Mouse (Mus musculus) right cerebral cortex, postnatal 14 days (tissue): ENCODE data around the gene Apba1.
A peak's percentile ranks its signal among the peaks of the same experiment; 100 is the strongest.

Source experiments
- DNase-seq: peaks from one replicate; pipeline ENCODE4 v3.0.0; 2022

The Apba1 gene

DNA sequence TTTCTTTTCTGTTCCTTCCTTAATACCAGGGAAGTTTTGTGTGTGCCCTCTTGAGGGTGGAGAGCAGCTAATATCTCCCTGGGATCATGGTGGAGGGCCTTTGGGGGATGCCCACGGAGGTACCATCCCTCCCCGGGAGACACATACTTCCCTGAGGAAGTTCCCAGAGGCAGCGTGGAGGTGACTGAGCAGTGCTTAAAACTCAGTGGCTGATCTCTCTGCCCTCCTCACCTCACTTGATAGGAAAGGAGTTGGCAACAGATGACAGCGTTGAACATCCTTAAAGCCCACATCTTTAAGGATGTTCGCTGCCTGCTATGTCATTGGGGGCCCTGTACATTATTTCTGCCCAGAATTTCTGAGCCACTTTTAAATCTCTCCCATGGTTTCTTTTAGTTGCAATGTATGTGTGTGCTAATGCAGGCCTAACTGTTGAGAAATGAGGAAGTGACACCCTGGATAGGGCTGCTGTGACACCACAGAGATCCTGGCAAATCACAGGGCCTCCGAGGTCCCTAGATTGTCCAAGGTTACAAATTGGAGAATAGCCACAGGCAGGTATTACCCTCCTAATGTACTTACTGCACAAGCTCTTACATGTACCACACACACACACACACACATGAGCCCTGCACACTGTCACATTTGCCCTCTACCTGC, 187.5 kb downstream of the Apba1 start:
- DNase-seq: no peak

DNA sequence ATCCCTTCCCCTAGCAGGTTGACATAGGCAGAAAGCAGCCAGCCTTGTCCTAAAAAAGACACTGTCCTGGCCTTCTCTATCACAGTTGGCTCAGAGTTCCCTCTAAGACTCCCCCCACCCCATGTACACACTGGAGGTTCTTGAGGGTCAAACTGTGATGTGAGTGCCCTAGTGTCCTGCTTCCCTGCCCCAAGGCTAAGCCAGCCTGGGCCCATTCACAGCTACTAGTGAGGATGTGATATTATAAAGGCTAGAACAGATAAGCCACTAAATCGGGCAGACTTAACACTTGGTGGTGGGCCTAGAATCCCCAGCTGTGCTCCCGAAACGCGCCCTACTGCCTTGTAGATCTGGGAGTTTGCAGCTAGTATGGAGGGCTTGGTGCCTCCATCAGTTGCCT, 188.1 kb downstream of the Apba1 start:
- DNase-seq: no peak

DNA sequence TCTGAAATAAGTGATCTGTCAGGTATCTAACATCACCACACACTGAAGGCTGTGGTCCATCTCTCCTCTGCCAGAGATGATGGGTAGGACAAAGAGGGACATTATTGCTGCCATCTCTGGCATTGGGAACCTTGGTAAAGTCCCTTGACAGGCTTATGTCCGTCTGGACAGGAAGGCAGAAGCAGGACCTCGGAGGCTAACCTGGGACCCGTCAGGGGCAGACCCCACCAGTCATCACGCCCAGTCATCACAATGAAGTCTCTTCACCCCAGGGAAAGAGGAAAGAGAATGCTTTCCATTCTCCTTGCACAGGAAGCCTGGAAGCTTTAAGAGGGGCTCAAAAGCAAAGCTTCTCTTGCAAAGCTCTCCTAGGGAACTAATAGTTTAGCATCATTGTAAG, 189.2 kb downstream of the Apba1 start:
- DNase-seq: no peak

DNA sequence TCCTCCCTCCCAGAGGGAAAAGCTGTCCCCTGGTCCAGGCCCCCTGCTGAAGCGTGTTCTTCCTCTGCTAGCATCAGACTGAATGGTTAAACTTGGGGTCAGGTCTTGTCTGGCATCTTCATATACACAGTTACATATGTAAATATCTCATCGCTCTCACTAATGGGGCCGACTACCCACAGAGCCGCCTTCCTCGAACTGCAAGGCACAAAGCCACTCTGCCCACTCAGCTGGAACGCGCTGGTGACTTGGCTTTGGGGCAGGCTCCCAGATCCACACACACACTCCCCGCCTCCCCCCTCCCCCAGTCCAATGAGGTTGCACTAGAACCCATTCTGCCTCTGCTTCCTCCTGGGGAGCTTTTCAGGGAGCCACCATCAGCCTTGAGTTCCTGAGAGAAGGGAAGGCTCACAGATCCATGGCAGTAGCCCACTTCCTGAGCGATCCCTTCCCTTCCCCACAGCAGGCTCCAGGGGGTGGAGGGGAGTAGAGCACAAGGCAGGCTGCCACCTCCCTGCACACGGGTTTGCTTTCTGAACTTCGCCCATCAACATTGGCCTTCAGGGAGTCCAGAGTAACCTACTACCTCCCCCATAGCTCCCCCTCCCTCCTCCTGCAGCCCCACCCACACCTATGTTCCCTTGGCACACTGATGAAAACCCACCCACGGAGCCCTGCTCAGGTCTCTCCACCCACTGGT, 189.8 kb downstream of the Apba1 start:
- DNase-seq: no peak

DNA sequence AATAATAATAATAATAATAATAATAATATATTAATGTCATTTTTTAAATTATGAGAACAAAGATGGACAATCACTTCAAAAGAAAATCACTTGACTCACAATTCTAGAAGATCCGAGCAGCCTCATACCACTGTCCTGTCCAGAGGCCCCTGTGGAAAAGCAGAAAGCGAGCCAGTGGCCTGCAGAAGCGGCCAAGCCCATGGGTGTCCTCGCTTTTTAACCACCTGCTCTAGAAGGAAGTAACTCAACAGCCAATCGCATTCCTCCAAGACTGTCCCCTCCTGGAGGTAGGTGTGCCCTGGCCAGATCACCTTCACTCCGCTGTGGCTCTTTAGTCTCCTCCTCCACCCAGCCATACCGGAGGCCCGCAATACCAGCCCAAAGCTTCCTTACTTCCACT, 196.8 kb downstream of the Apba1 start:
- no peak for DNase-seq

DNA sequence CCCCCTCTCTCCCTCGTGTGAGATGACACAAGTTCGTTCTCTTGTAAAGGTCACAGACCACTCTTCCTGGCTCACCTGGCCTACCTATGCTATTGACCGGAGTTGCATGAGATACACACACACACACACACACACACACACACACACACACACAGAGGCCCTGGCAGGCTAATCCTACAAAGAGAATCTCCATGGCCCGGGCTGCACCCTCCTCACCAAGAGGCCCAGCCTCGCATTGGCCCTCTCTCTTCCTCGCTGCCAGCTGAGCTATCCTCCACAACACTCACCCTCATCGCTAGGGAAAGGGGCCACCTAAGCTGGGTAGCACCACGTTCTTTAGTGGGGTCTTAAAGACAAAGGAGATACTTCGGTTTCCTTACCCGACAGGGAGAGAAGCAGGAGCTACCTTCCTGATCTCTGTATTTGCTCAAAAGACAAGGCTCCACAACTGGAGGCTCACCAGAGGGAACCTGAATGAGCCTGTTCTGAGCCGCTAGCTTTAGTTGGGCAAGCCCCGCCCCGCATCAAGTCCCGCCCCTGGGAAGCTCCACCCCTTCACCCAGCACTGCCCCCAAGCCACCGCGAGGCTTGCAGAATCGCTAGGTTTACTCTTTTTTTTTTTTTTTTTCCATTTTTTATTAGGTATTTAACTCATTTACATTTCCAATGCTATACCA, 197.8 kb downstream of the Apba1 start:
- DNase-seq: no peak

DNA sequence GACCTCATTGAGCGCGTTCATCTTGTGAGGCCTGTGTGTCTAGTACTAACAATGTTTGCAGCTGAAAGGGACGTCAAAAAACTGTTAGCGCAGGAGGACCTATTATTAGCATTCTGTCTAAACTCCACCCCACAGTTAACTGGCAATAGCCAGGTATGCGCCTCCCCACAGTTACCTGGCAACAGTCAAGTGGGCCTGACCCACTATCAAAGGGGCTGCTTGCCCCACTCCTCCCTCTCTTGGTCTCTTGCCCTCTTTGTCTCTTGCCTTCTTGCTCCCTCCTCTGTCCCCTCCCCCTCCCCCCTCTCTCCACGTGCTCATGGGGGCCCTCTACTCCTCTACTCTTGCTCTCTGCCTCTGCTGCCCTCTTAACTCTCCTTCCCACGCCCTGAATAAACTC, 198.9 kb downstream of the Apba1 start:
- DNase-seq: no peak

DNA sequence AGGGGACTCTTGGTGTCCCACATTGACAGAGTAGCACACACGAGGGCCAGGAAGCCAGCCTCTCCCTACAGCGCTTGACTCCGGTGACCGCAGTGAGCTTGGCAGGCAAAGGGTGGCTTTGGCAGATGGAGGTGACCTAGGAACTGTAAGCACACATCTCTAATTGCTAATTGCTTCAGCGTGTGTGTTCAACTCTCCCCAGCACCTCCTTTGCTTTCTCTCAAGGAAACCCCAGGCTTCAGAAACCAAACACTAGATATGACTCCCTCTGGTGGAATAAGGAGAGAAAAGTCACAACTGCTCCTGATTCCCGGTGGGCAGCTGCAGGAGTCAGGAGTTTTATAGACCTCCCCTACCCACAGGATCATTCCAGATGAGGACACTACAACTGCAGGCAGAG, 200.2 kb downstream of the Apba1 start:
- DNase-seq: no peak

DNA sequence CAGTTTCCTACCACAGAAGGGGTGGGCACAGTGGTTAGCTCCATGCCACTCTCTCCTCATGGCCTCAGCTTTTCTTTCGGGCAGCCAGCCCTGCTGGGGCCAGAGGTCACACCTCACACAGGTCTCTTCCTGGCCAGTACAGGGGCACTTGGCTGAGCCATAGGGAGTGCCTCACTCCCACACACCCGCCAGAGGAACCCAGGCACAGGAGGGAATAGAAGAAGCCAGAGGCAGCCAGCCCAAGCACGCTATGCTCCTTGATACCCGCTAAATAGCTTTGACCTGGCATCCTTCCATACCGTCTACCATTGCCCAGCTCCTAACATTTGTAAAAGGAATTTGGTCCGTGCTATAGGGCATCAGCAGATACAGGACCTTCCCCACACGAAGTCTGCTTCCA, 201.2 kb downstream of the Apba1 start:
- DNase-seq: no peak

DNA sequence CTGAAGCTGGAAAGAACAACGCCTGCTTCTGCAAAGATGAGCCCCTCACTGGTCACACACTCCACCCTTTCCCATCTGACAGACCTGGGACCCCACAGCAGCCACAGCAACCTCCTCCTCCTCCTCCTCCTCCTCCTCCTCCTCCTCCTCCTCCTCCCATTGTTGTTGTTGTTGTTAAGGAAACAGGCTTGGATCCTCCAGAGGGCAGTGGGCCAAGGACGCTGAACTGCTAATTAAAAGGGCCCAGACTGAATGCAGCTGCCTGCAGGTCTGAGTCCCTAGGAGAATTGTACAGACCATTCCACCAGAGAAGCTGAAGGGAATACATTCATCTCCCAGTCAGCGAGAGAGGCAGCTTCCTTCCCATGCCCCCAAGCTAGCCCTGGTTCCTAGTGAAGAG, 201.6 kb downstream of the Apba1 start:
- DNase-seq: peak; percentile 25

DNA sequence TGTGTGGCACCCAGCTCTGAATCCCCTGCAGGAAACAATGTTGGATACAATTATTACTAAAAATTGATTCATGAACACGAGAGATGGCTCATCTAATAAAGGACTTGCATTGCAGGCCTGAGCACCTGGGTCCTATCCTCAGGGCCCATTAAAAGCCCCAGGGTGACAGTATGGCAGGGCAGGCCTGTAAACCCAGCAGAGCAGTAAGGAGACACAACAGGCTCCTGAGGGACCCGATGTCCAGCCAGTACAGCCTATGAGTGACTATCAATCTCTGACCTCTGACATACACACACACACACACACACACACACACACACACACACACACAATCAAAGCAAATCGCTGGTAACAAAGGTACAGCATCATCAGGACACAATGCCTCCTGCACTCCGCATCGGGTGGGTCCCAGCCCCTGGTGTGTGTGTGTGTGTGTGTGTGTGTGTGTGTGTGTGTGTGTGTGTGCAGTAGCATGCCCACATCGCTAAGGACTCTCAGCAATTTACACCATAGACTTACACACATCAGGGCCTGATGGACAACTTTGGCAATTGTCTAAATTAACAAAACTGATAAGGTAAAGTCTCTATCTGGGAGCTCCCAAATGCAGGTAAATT, 202.3 kb downstream of the Apba1 start:
- DNase-seq: no peak

DNA sequence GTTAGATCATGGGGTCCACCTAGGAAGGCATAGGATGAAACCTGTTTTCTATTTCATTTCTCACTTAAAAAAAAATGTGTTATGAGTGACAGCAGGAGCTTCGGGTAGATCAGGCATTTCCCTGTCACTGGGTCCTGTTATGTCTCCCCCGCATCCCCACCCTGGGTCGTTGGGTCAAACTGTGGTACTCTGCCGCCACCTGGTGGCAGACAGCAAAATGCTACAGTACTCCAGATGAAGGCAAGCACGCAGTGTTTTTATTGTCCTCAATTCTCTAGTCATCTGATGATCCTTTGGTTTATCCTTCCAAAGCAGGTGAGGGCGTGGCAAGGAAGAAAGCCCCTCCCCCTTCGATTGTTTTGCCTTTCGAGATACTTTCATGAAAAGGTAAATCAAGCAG, 202.8 kb downstream of the Apba1 start:
- DNase-seq: peak; percentile 69

DNA sequence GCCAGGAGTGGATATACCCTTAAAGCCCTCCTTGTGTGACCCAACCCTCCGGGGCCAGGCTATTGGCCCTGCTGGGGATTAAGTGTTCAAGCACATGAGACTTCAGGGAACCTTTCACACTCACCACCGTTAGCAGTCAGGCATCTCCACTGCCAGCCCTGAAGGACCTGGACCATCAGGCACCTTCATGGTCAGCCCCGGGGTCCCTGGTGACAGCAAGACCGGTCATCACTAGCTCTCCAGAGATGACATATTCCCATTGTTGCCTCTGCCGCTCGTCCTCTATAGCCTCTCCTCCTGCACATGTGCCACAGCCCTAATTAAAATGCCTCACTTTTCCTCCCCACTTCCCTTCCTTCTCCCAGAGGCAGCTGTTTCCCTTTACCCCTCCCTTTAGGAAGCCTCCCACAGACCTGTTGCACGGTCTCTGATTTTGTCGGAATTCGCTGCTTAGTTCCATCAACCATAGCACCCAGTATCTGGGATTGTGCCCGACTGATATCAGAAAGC, 205.8 kb downstream of the Apba1 start:
- no peak for DNase-seq

DNA sequence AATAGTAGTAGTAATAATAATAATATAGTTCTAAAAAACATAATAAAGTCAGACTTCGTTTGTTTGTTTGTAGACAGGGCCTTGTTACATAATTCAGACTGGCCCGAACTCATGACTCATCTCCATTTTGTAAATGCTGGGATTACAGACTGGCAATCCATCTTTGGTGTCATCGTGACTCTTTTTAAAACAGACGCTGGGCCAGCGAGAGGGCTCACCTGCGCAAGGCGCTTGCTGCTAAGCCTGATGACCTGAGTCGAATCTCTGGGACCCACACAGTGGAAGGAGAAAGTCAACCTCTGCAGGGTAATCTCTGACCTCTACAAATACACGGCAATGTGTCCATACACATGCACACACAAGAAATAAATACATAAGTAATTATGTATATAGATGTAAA, 207.7 kb downstream of the Apba1 start:
- DNase-seq: no peak

DNA sequence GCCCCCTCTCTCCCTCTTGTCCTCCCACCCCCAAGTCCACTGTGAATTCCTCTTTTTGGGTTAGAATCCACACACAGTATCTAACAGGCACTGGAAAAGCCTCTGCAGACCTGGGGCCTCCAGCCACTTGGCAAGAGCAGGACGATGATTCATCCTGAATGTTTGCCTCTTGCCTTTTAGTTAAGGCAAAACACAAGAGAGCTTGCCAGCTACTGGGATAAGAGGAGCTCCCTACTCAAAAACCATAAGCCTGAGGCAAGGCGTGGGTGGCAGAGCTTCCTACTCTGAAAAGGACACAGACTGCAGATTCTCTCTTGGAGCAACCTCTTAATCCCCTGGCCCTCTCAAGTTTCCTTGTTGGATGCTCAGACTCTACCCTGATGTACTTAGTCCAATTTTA, 208.5 kb downstream of the Apba1 start:
- peak; percentile 34 for DNase-seq

DNA sequence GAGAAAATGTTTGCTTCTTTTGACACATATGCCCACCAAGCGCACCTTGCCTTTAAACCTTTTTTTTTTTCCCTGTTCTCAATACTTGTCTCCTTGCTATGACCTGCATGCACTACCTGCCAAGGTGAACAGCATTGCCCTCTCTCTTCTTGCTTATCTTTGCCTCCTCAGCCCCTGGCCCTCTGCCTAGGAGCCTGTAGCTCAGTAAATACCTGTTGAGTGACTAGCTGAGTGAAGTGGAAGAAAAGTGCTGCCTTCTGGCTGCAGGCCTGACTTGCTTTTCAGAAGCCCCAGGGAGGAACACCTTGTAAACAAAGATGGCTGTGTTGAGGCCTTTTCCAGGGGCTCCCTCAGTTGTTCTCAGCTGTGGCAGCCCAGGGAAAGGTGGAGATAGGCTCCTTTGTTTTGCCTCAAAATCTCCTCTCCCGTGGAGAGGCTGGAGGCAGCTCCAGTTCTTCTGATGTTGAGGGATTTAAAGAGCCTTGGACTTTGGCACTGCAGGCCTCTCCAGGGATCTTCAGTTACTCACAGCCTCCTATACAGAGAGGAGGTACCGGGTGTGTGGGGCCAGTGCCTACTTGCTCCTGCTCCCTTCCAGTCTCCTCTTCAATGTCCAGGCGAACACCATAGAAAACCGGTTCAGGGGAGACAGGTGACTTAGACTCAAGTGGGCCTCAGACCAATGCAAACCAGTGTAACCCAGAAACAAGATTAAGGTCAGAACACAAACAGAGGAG, 209.6 kb downstream of the Apba1 start:
- no peak for DNase-seq

DNA sequence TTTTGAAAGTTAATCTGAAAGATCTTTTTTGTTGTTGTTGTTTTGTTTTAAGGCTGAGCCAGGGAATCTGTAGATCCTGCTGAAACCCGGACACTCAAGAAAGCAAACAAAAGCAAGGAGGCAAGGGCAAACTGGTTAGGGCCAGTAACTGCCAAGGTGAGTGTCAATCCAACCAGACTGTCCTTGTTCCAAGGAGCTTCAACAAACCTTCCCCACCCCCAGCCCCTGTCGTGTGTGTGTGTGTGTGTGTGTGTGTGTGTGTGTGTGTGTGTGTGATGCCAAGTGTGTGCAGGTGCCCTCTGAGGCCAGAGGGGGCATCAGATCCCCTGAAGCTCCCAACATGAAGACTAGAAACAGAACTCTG, 210.2 kb downstream of the Apba1 start:
- no peak for DNase-seq

DNA sequence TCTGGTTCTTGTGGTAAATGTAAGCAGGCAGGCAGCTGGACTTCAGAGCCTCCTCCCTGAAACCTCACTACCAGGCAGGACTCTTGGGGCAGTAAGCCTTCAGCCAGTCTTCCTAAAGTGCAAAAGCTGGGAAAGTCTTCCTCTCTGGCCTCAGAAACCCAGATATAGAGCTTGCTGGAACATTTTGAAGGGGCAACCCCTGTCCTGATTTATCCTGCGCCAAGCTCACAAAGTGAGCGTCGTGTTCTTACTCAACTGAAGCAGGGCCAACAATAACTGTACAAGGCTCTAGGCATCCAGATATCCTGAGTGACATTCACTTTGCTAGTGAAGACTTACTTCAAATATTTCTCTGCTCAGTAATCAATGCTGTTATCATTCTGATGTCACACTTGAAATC, 211.7 kb downstream of the Apba1 start:
- DNase-seq: no peak

DNA sequence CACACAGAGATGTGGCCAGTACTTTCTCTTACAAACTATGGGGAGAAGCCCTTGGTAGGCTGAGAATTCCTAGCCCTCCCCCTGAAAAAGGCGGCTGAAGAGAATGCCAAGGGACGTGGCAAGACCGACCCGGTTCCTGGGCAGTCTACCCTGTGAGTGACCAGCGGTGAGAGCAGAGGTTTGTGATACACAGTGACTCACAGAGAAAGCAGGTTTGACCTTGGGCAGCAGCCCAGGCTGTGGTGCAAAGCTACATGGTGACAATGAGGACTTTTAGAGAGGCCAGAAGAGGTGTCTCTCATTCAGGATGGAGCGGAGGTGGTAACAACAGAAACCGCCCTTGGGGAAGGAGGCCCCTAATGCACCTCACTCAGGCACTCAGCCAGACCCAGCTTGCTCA, 212.7 kb downstream of the Apba1 start:
- no peak for DNase-seq

DNA sequence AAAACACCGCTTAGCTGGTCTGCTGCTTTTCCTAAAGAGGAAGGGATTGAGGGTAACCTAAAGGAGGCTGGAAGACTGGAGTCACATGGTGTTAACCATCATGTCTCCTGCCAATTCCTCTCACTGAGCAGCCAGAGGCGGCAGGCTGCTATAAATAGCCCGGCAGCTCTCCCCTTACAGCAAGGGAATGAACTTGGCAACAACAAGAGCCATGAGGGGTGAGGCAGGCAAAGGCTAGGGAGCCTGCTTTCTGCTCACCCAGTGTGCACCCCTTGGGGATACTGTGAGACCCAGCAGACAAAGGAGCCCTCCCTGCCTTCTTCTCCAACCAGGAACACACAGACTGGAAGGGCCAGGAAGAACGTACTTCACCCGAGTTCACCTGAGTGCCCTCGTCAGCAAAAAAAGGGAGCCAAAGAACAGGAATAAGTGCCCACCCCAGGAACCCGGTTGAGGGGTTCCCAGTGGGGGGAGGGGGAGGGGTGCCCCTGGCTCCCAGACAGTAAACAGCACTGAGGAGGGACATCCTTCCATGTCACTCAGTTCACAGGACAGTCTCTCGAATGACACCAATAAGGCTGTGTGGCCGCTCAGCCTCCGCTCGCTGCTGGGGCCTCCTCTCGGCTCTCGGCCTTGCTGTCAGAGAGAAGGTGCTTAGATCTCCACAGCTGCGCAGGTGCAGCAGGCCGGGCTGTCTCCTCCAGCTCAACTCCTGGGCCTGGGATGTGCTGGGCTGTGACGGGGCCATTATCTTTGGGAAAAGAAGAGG, 214.4 kb downstream of the Apba1 start:
- DNase-seq: no peak

DNA sequence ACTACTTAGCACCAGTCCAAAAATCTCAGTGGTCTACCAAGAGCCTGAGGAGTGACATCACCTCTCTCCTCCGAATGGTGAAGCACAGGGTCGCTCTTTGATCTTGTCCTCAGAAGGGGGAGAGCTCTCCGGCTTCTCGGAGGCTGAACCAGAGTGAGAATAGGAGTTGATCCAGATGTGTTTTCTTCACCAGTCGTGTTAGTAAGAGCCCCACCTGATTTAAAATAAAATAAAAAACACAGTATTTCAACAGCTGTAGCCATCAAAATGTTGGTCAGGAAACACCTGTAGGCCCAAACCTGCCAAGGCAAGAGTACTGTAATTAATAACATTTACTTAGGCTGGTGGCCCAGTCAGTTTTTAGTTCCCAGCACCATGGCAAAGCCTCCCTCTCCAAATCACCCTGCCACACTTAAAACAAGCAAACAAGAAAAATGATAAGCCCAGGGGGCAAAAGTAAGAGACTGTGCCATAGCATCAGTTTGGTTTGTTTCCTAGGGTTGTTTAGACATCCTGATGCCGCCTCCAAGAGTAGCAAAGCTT, 219.3 kb downstream of the Apba1 start:
- DNase-seq: no peak

DNA sequence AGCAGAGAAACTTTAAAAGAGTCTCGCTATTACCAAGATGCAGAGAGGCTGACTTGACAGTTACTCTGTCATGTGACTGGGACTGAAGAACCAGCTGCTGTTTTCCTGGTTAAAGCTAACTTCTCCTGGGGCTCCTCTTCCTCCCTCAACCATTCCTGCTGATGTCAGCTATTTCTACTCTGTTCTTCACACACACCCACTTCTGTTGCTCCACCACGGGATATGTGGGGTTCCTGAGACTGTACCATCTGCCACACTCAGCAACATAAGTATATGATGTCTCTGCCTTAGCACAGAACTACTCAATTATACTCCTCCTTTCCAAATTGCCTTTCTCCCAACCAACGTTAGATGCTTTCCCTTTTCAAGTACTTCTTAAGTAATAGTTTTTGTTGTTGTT, 221.9 kb downstream of the Apba1 start:
- DNase-seq: no peak
